Mouse (Mus musculus) neural tube, embryonic 13.5 days (tissue): Measurements from ENCODE around the gene Rnf157. TPM values are rescaled to one million over a fixed set of nuclear protein-coding genes. Genes with fewer than 3 reads are reported as not detected.

ENCODE experiments used
- ATAC-seq: fragments of 200-750 bp; cut with Nextera tagmentation; 2 replicates; pipeline ENCODE4 v1.8.0; 2017; ENCODE audit warnings: low read depth, mild to moderate bottlenecking, moderate TSS enrichment, moderate library complexity
- H3K27ac ChIP-seq: fragments of 300-500 bp; sonication (generic); replicated peaks from 2 replicates; pipeline ENCODE4 v1.5.1; 2015; ENCODE audit warnings: moderate library complexity, mild to moderate bottlenecking, inconsistent platforms
- H3K27me3 ChIP-seq: fragments of 300-500 bp; sonication (generic); 2 replicates; pipeline ENCODE4 v1.6.1; 2015; ENCODE audit warnings: mild to moderate bottlenecking, inconsistent platforms
- H3K36me3 ChIP-seq: fragments of 300-500 bp; sonication (generic); 2 replicates; pipeline ENCODE4 v1.6.1; 2015; ENCODE audit warnings: mild to moderate bottlenecking, inconsistent platforms
- H3K4me1 ChIP-seq: fragments of 300-500 bp; sonication (generic); replicated peaks from 2 replicates; pipeline ENCODE4 v1.6.1; 2015; ENCODE audit warnings: inconsistent platforms
- H3K4me2 ChIP-seq: fragments of 300-500 bp; sonication (generic); 2 replicates; pipeline ENCODE4 v1.6.1; 2015; ENCODE audit warnings: inconsistent platforms, mild to moderate bottlenecking, moderate library complexity
- H3K4me3 ChIP-seq: fragments of 300-500 bp; sonication (generic); 2 replicates; pipeline ENCODE4 v1.5.1; 2015; ENCODE audit warnings: mild to moderate bottlenecking, inconsistent platforms
- H3K9ac ChIP-seq: fragments of 300-500 bp; sonication (generic); 2 replicates; pipeline ENCODE4 v1.6.1; 2015; ENCODE audit warnings: moderate library complexity, mild to moderate bottlenecking, inconsistent platforms
- H3K9me3 ChIP-seq: fragments of 300-500 bp; sonication (generic); 2 replicates; pipeline ENCODE4 v1.6.1; 2016; ENCODE audit warnings: inconsistent platforms
- WGBS: fragments of 180-500 bp; shearing (Covaris S2); methylation state at CpG from one replicate; pipeline ENCODE4 v1.1.7; 2015; 5-methylcytosine and 5-hydroxymethylcytosine counted together
- polyA plus RNA-seq: library from polyadenylated mRNA; unstranded; fragments of >200 nt; fragmentation: Nextera tagmentation; extraction: Ambion mirVana; gene quantifications from 2 replicates; pipeline ENCODE4 v1.2.1, GENCODE M21; 2015

Rnf157 gene
- polyA plus RNA-seq, 1 experiment from 2014 or later, result 72.0 TPM

GRCm38 (mm10) chr11:116337531-116337930, 75.3 kb downstream of the Rnf157 start:
- H3K4me2 ChIP-seq, result no peak overlapping the region
- no peak overlapping the region for H3K4me3 ChIP-seq
- peaks cover 24% of the 10 kb centered on the region for H3K27me3 ChIP-seq
- ATAC-seq, result no peak
- peaks cover 47% of the 10 kb centered on the region for H3K4me1 ChIP-seq
- no peak overlapping the region for H3K9ac ChIP-seq
- no peaks in the 10 kb centered on the region for H3K9me3 ChIP-seq
- 88% methylated on average over 6 of the region's 6 CpGs for WGBS
- H3K27ac ChIP-seq, result no peak overlapping the region
- peaks cover 36% of the 10 kb centered on the region for H3K36me3 ChIP-seq

- Histone ChIP-seq H3K9me3 (no peaks in the 10 kb centered on the region), H3K27ac (no peak overlapping the region), H3K27me3 (peaks cover 24% of the 10 kb centered on the region), H3K4me2 (no peak overlapping the region), H3K4me3 (no peak overlapping the region), H3K4me1 (peaks cover 52% of the 10 kb centered on the region), H3K9ac (no peak overlapping the region), H3K36me3 (peaks cover 31% of the 10 kb centered on the region)
- 61% methylated on average over 12 of the region's 12 CpGs for WGBS
- ATAC-seq, result no peak
Observed at GRCm38 (mm10) chr11:116337000-116337399, 75.8 kb downstream of the Rnf157 start.

GRCm38 (mm10) chr11:116336393-116336792, 76.4 kb downstream of the Rnf157 start:
- Histone ChIP-seq H3K9me3 (no peaks in the 10 kb centered on the region), H3K4me2 (peak overlapping the region; percentile 85), H3K4me1 (peaks cover 58% of the 10 kb centered on the region), H3K9ac (peak overlapping the region; percentile 65), H3K27me3 (peaks cover 24% of the 10 kb centered on the region), H3K36me3 (peaks cover 26% of the 10 kb centered on the region), H3K27ac (peak overlapping the region; percentile 71; the same call in 1 of the 2 replicates), H3K4me3 (no peak overlapping the region)
- ATAC-seq, result no peak
- 64% methylated on average over 4 of the region's 4 CpGs for WGBS

GRCm38 (mm10) chr11:116335244-116336036, 77.4 kb downstream of the Rnf157 start, which contains the start of gene Foxj1:
TSS of gene Foxj1 (minus strand) at chr11:116335399.
- Histone ChIP-seq H3K4me2 (peak within 1 kb of the TSS; percentile 85), H3K4me1 (peaks cover 68% of the 10 kb centered on the region), H3K27ac (peak within 1 kb of the TSS; percentile 71), H3K4me3 (peak within 1 kb of the TSS; percentile 47), H3K9ac (peak within 1 kb of the TSS; percentile 65), H3K36me3 (peaks cover 20% of the 10 kb centered on the region), H3K9me3 (no peaks in the 10 kb centered on the region), H3K27me3 (peaks cover 24% of the 10 kb centered on the region)
- peak; percentile 89 for ATAC-seq
- under 1% methylated on average over 59 of the region's 61 CpGs for WGBS

GRCm38 (mm10) chr11:116334417-116334782, 78.4 kb downstream of the Rnf157 start:
- Histone ChIP-seq H3K36me3 (peaks cover 13% of the 10 kb centered on the region), H3K4me1 (peaks cover 78% of the 10 kb centered on the region), H3K4me2 (peak overlapping the region; percentile 85), H3K4me3 (peak overlapping the region; percentile 47), H3K9ac (peak overlapping the region; percentile 59), H3K27ac (no peak overlapping the region), H3K9me3 (no peaks in the 10 kb centered on the region), H3K27me3 (peaks cover 24% of the 10 kb centered on the region)
- WGBS, result 6% methylated on average over 26 of the region's 26 CpGs
- ATAC-seq, result no peak

GRCm38 (mm10) chr11:116333526-116334416, 79.1 kb downstream of the Rnf157 start:
- Histone ChIP-seq H3K4me2 (peak overlapping the region; percentile 85), H3K9me3 (no peaks in the 10 kb centered on the region), H3K9ac (peak overlapping the region; percentile 59), H3K4me3 (peak overlapping the region; percentile 47), H3K27me3 (peaks cover 24% of the 10 kb centered on the region), H3K27ac (no peak overlapping the region; the same call in 1 of the 2 replicates), H3K36me3 (peaks cover 10% of the 10 kb centered on the region), H3K4me1 (peaks cover 84% of the 10 kb centered on the region)
- 26% methylated on average over 31 of the region's 31 CpGs for WGBS
- no peak for ATAC-seq

- H3K9me3 ChIP-seq, result no peaks in the 10 kb centered on the region
- peak overlapping the region; percentile 85 for H3K4me2 ChIP-seq
- peak overlapping the region; percentile 61 for H3K27ac ChIP-seq
- no peak for ATAC-seq
- peaks cover 88% of the 10 kb centered on the region for H3K4me1 ChIP-seq
- H3K9ac ChIP-seq, result peak overlapping the region; percentile 41
- WGBS, result 63% methylated on average over 3 of the region's 3 CpGs
- no peak overlapping the region for H3K4me3 ChIP-seq
- 0 out of 2 replicates have a peak, but pooled peaks cover 3% of the 10 kb centered on the region for H3K36me3 ChIP-seq
- peaks cover 24% of the 10 kb centered on the region for H3K27me3 ChIP-seq
Observed at GRCm38 (mm10) chr11:116332983-116333270, 79.9 kb downstream of the Rnf157 start.

GRCm38 (mm10) chr11:116332232-116332982, 80.4 kb downstream of the Rnf157 start:
- no peak overlapping the region for H3K4me3 ChIP-seq
- peak; percentile 38 for ATAC-seq

GRCm38 (mm10) chr11:116330211-116330518, 82.7 kb downstream of the Rnf157 start:
- peak overlapping the region; percentile 83 for H3K27ac ChIP-seq
- H3K4me1 ChIP-seq, result peaks cover 67% of the 10 kb centered on the region
- H3K9me3 ChIP-seq, result no peaks in the 10 kb centered on the region
- H3K36me3 ChIP-seq, result no peaks in the 10 kb centered on the region
- H3K4me3 ChIP-seq, result no peak overlapping the region
- no peak overlapping the region for H3K4me2 ChIP-seq
- ATAC-seq, result no peak
- whole genome bisulfite sequencing, result 51% methylated on average over 7 of the region's 7 CpGs
- peak overlapping the region; percentile 27; the same call in 1 of the 2 replicates for H3K9ac ChIP-seq
- H3K27me3 ChIP-seq, result peaks cover 24% of the 10 kb centered on the region

More at GRCm38 (mm10) chr11:116332232-116332982, 80.4 kb downstream of the Rnf157 start:
- 0 out of 2 replicates have a peak overlapping the region, but pooled peaks have one; percentile 17 for H3K9ac ChIP-seq
- no peaks in the 10 kb centered on the region for H3K9me3 ChIP-seq
- peak overlapping the region; percentile 73 for H3K27ac ChIP-seq
- peaks cover 88% of the 10 kb centered on the region for H3K4me1 ChIP-seq
- no peaks in the 10 kb centered on the region for H3K36me3 ChIP-seq
- peaks cover 24% of the 10 kb centered on the region for H3K27me3 ChIP-seq
- WGBS, result 20% methylated on average over 17 of the region's 19 CpGs
- peak overlapping the region; percentile 85 for H3K4me2 ChIP-seq

- Histone ChIP-seq H3K9ac (peak overlapping the region; percentile 27; the same call in 1 of the 2 replicates), H3K27ac (peak overlapping the region; percentile 83), H3K4me2 (no peak overlapping the region), H3K4me1 (peaks cover 61% of the 10 kb centered on the region), H3K36me3 (no peaks in the 10 kb centered on the region), H3K4me3 (no peak overlapping the region), H3K9me3 (no peaks in the 10 kb centered on the region), H3K27me3 (peaks cover 18% of the 10 kb centered on the region)
- 35% methylated on average over 18 of the region's 18 CpGs for WGBS
- ATAC-seq, result peak; percentile 66
Observed at GRCm38 (mm10) chr11:116329314-116330210, 83.3 kb downstream of the Rnf157 start.
